In the genomic region with DNA sequence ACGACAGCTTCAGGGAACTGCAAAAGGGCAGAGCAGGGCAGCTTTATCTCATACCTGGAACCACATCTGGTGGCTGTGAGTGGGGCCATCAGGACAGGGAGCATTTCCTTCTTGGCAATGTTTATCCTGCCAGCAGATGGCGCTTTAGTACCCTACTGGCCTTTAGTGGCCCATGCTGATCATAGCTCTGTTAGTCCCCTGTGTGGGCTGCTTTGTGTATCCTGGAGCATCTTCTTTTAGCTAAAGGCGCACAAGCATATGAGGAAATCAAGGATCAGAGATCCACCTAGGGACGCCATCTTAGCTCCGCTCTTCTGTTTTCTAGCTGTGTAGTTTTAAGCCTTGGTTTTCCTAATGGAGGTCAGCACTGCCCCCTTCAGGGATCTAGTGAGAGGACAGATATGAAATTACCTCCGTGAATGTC, we compare ENCODE assay signal across 8 mouse cellular contexts. TPM values are rescaled to one million over a fixed set of nuclear protein-coding genes. Genes with fewer than 3 reads are reported as not detected.
DNase-seq lines count a peak whose midpoint lies in the region; ATAC-seq and TF ChIP-seq lines count a peak whose summit lies in the region.
"Had no signal": no experiment of that assay in that cellular context is flagged by ENCODE, and none has a peak within 500 bp of the region (broad histone marks: within the 10 kb centered on the region; RNA-seq: fewer than 3 reads in every experiment).

No protein-coding gene starts in this region.

- no peak overlapping the region for H3K9ac ChIP-seq in midbrain, embryonic 15.5 days
- H3K9ac ChIP-seq in intestine, embryonic 14.5 days (ENCODE audit: low read length) = no peak overlapping the region
- no peak overlapping the region for H3K9ac ChIP-seq in lung, embryonic 14.5 days
- H3K9ac ChIP-seq: hindbrain, embryonic 15.5 days had no signal

- WGBS in midbrain, embryonic 10.5 days = 31% methylated on average over 6 of the region's 6 CpGs
- WGBS in midbrain, embryonic 15.5 days = 31% methylated on average over 6 of the region's 6 CpGs
- WGBS in intestine, embryonic 14.5 days = 25% methylated on average over 6 of the region's 6 CpGs
- WGBS in lung, embryonic 14.5 days = 34% methylated on average over 6 of the region's 6 CpGs

- no peak for ATAC-seq in midbrain, embryonic 15.5 days (replicated peaks)
- no peak for ATAC-seq in intestine, embryonic 14.5 days (replicated peaks; ENCODE audit: low FRiP score, low TSS enrichment, low read depth)
- ATAC-seq in lung, embryonic 14.5 days (ENCODE audit: insufficient read depth) = 0 out of 2 replicates have a peak, but pooled peaks have one; percentile 7

- H3K36me3 ChIP-seq in midbrain, embryonic 10.5 days = no peaks in the 10 kb centered on the region
- no peaks in the 10 kb centered on the region for H3K36me3 ChIP-seq in midbrain, embryonic 15.5 days (replicated peaks)
- no peaks in the 10 kb centered on the region for H3K36me3 ChIP-seq in intestine, embryonic 14.5 days (ENCODE audit: control insufficient read depth, insufficient read depth, low read length)
- H3K36me3 ChIP-seq in lung, embryonic 14.5 days (ENCODE audit: insufficient read depth) = no peaks in the 10 kb centered on the region
- H3K36me3 ChIP-seq: hindbrain, embryonic 15.5 days had no signal

- DNase-seq in midbrain, embryonic 10.5 days (ENCODE audit: low spot score) = peak; percentile 54
- peak; percentile 69 for DNase-seq in NIH3T3 (ENCODE audit: low read depth)
- peak; percentile 62 for DNase-seq in c-Kit-negative CD71-positive TER-119-positive erythroid progenitor cells, embryonic 14.5 days (ENCODE audit: low read depth, low spot score)
- DNase-seq in intestine, embryonic 14.5 days (ENCODE audit: low spot score) = peak; percentile 78
- peak; percentile 80 for DNase-seq in lung, embryonic 14.5 days
- DNase-seq in spleen, postnatal 4 days (ENCODE audit: low spot score in 2 of 2) = peak; percentile 39 to 75

- no peak overlapping the region for H3K4me2 ChIP-seq in midbrain, embryonic 15.5 days
- no peak overlapping the region for H3K4me2 ChIP-seq in intestine, embryonic 14.5 days (ENCODE audit: low read length)
- H3K4me2 ChIP-seq in lung, embryonic 14.5 days = no peak overlapping the region
- H3K4me2 ChIP-seq: hindbrain, embryonic 15.5 days had no signal

- TF ChIP-seq CTCF in lung, embryonic 14.5 days (IDR thresholded peaks at IDR 0.05; ENCODE audit: low read depth) = peak; percentile 78

- H3K9me3 ChIP-seq in midbrain, embryonic 10.5 days (replicated peaks) = no peaks in the 10 kb centered on the region
- H3K9me3 ChIP-seq in midbrain, embryonic 15.5 days = no peaks in the 10 kb centered on the region
- no peaks in the 10 kb centered on the region for H3K9me3 ChIP-seq in intestine, embryonic 14.5 days (ENCODE audit: control insufficient read depth, low read length)
- H3K9me3 ChIP-seq in lung, embryonic 14.5 days (ENCODE audit: low read depth, low read length) = no peaks in the 10 kb centered on the region
- H3K9me3 ChIP-seq: hindbrain, embryonic 15.5 days had no signal

- no peak overlapping the region for H3K27ac ChIP-seq in midbrain, embryonic 10.5 days (replicated peaks)
- no peak overlapping the region for H3K27ac ChIP-seq in midbrain, embryonic 15.5 days
- H3K27ac ChIP-seq in intestine, embryonic 14.5 days (ENCODE audit: low read depth) = no peak overlapping the region
- H3K27ac ChIP-seq in lung, embryonic 14.5 days (ENCODE audit: low read depth) = no peak overlapping the region
- H3K27ac ChIP-seq: hindbrain, embryonic 15.5 days had no signal

- H3K4me1 ChIP-seq in midbrain, embryonic 10.5 days = peaks cover 32% of the 10 kb centered on the region
- 0 out of 2 replicates have a peak, but pooled peaks cover 3% of the 10 kb centered on the region for H3K4me1 ChIP-seq in midbrain, embryonic 15.5 days
- H3K4me1 ChIP-seq in intestine, embryonic 14.5 days (replicated peaks; ENCODE audit: control insufficient read depth, insufficient read depth, low read length) = peaks cover 7% of the 10 kb centered on the region
- H3K4me1 ChIP-seq in lung, embryonic 14.5 days (ENCODE audit: insufficient read depth) = no peaks in the 10 kb centered on the region

- 0 out of 2 replicates have a peak, but pooled peaks cover 3% of the 10 kb centered on the region for H3K27me3 ChIP-seq in midbrain, embryonic 10.5 days (ENCODE audit: low read depth, poor library complexity, severe bottlenecking)
- H3K27me3 ChIP-seq in midbrain, embryonic 15.5 days (replicated peaks) = no peaks in the 10 kb centered on the region
- no peaks in the 10 kb centered on the region for H3K27me3 ChIP-seq in intestine, embryonic 14.5 days (replicated peaks; ENCODE audit: control insufficient read depth, insufficient read depth, low read length)
- no peaks in the 10 kb centered on the region for H3K27me3 ChIP-seq in lung, embryonic 14.5 days (ENCODE audit: insufficient read depth, low read length)
- H3K27me3 ChIP-seq: hindbrain, embryonic 15.5 days had no signal

- no peak overlapping the region for H3K4me3 ChIP-seq in midbrain, embryonic 10.5 days
- H3K4me3 ChIP-seq in midbrain, embryonic 15.5 days = no peak overlapping the region
- no peak overlapping the region for H3K4me3 ChIP-seq in intestine, embryonic 14.5 days (ENCODE audit: low read depth, low read length)
- no peak overlapping the region for H3K4me3 ChIP-seq in lung, embryonic 14.5 days (ENCODE audit: low read depth, low read length)
- H3K4me3 ChIP-seq: hindbrain, embryonic 15.5 days had no signal

RNA-seq across cellular contexts. Expression of gene Tnnt2, which starts 11.0 kb away (rescaled TPM):
- 0.70 and 0.74 TPM in 2 replicates for polyA plus RNA-seq in midbrain, embryonic 10.5 days (2016; fragmentation: Nextera tagmentation; extraction: Ambion mirVana)
- polyA plus RNA-seq in midbrain, embryonic 15.5 days (2015; fragmentation: Nextera tagmentation; extraction: Ambion mirVana) = 0.71 and 13.1 TPM in 2 replicates
- 11.1 and 13.2 TPM in 2 replicates for polyA plus RNA-seq in intestine, embryonic 14.5 days (2014; fragmentation: Nextera tagmentation; extraction: Ambion mirVana)
- 6.0 and 57.2 TPM in 2 replicates for polyA plus RNA-seq in lung, embryonic 14.5 days (2014; fragmentation: Nextera tagmentation; extraction: Ambion mirVana)

RNA-seq across cellular contexts. Expression of gene Lad1, which starts 28.8 kb away (rescaled TPM):
- 0.15 and 0.59 TPM in 2 replicates for polyA plus RNA-seq in midbrain, embryonic 10.5 days (2016; fragmentation: Nextera tagmentation; extraction: Ambion mirVana)
- 0.69 and 1.4 TPM in 2 replicates for polyA plus RNA-seq in midbrain, embryonic 15.5 days (2015; fragmentation: Nextera tagmentation; extraction: Ambion mirVana)
- polyA plus RNA-seq in intestine, embryonic 14.5 days (2014; fragmentation: Nextera tagmentation; extraction: Ambion mirVana) = 92.9 and 105 TPM in 2 replicates
- polyA plus RNA-seq in lung, embryonic 14.5 days (2014; fragmentation: Nextera tagmentation; extraction: Ambion mirVana) = 14.4 and 14.5 TPM in 2 replicates
